Mouse (Mus musculus): ENCODE results near the gene Sesn3. TPM values are rescaled to one million over a fixed set of nuclear protein-coding genes. Genes with fewer than 3 reads are reported as not detected.

The Sesn3 gene
- polyA plus RNA-seq, 1 experiment from 2014 or later: 14.7 TPM

Other genes with a start within 250 kb of the Sesn3 start
- 21.3 and 26.3 TPM in 2 replicates for gene Endod1, start 106.4 kb downstream of the Sesn3 start, polyA plus RNA-seq (2015; fragmentation: Nextera tagmentation; extraction: Ambion mirVana)
- 0.40 and 0.43 TPM in 2 replicates for gene Kdm4d, start 225.4 kb downstream of the Sesn3 start, polyA plus RNA-seq (2015; fragmentation: Nextera tagmentation; extraction: Ambion mirVana)
- gene Cwc15, start 225.6 kb downstream of the Sesn3 start, polyA plus RNA-seq (2015; fragmentation: Nextera tagmentation; extraction: Ambion mirVana): 135 and 147 TPM in 2 replicates

Measured in stomach, embryonic 15.5 days (tissue).